Mouse (Mus musculus): ENCODE measurements around the gene Rgs12.

The Rgs12 gene

GRCm38 (mm10) chr5:35033619-35034018 is 84.4 kb downstream of the Rgs12 start:
- DNase-seq = no peak

- DNase-seq = no peak
Observed at GRCm38 (mm10) chr5:35035141-35035540, 85.9 kb downstream of the Rgs12 start.

GRCm38 (mm10) chr5:35035795-35036194 is 86.5 kb downstream of the Rgs12 start:
- peak; percentile 62 for DNase-seq

- no peak for DNase-seq
Observed at GRCm38 (mm10) chr5:35037438-35037837, 88.2 kb downstream of the Rgs12 start.

- DNase-seq = peak; percentile 62
Observed at GRCm38 (mm10) chr5:35041268-35041829, 92.1 kb downstream of the Rgs12 start, which contains the start of gene Hgfac. Gene Hgfac, plus strand, starts transcription at chr5:35041509.

- DNase-seq = no peak
Observed at GRCm38 (mm10) chr5:35042431-35043109, 93.3 kb downstream of the Rgs12 start.

GRCm38 (mm10) chr5:35043110-35043451 is 93.8 kb downstream of the Rgs12 start:
- peak; percentile 75 for DNase-seq

GRCm38 (mm10) chr5:35050541-35050940 is 101.3 kb downstream of the Rgs12 start:
- no peak for DNase-seq

GRCm38 (mm10) chr5:35054628-35055027 is 105.4 kb downstream of the Rgs12 start:
- DNase-seq = no peak

GRCm38 (mm10) chr5:35055076-35055475 is 105.8 kb downstream of the Rgs12 start:
- DNase-seq = no peak

GRCm38 (mm10) chr5:35056604-35057432 is 107.6 kb downstream of the Rgs12 start, which contains the start of gene Dok7:
Gene Dok7, plus strand, starts transcription at chr5:35056766.
- no peak for DNase-seq

- DNase-seq = no peak
Observed at GRCm38 (mm10) chr5:35057582-35057981, 108.3 kb downstream of the Rgs12 start.

- no peak for DNase-seq
Observed at GRCm38 (mm10) chr5:35058216-35058615, 109.0 kb downstream of the Rgs12 start.

GRCm38 (mm10) chr5:35060098-35060497 is 110.9 kb downstream of the Rgs12 start:
- no peak for DNase-seq

GRCm38 (mm10) chr5:35069841-35070240 is 120.6 kb downstream of the Rgs12 start:
- no peak for DNase-seq

GRCm38 (mm10) chr5:35070314-35070713 is 121.1 kb downstream of the Rgs12 start:
- DNase-seq = no peak

- no peak for DNase-seq
Observed at GRCm38 (mm10) chr5:35070953-35071352, 121.7 kb downstream of the Rgs12 start.

GRCm38 (mm10) chr5:35071855-35072254 is 122.6 kb downstream of the Rgs12 start:
- no peak for DNase-seq

- no peak for DNase-seq
Observed at GRCm38 (mm10) chr5:35073235-35073634, 124.0 kb downstream of the Rgs12 start.

GRCm38 (mm10) chr5:35073992-35074391 is 124.7 kb downstream of the Rgs12 start:
- DNase-seq = no peak

- DNase-seq = no peak
Observed at GRCm38 (mm10) chr5:35076369-35076768, 127.1 kb downstream of the Rgs12 start.

GRCm38 (mm10) chr5:35079101-35079500 is 129.9 kb downstream of the Rgs12 start:
- DNase-seq = no peak

GRCm38 (mm10) chr5:35084913-35085312 is 135.7 kb downstream of the Rgs12 start:
- DNase-seq = no peak

Data from liver (tissue).